Mouse (Mus musculus) heart, postnatal 10 days (tissue): ENCODE results near the gene Ccdc42. TPM values are rescaled to one million over a fixed set of nuclear protein-coding genes. Genes with fewer than 3 reads are reported as not detected.

Source experiments
- DNase-seq, 2 experiments: peaks; one replicate each; pipeline ENCODE4 v3.0.0; 2021
- intact Hi-C: fragments of 180-260 bp; cut with DNase I; formaldehyde crosslinking; loops from one replicate; pipeline ENCODE4 v1.15.1; 2025
- total RNA-seq, 2 experiments: library from RNA; stranded (reverse); gene quantifications; 2 replicates each; pipeline ENCODE4 v1.2.3; 2021

Gene Ccdc42
- total RNA-seq, 2 experiments from 2014 or later: 0.24 to 0.47 TPM

DNA sequence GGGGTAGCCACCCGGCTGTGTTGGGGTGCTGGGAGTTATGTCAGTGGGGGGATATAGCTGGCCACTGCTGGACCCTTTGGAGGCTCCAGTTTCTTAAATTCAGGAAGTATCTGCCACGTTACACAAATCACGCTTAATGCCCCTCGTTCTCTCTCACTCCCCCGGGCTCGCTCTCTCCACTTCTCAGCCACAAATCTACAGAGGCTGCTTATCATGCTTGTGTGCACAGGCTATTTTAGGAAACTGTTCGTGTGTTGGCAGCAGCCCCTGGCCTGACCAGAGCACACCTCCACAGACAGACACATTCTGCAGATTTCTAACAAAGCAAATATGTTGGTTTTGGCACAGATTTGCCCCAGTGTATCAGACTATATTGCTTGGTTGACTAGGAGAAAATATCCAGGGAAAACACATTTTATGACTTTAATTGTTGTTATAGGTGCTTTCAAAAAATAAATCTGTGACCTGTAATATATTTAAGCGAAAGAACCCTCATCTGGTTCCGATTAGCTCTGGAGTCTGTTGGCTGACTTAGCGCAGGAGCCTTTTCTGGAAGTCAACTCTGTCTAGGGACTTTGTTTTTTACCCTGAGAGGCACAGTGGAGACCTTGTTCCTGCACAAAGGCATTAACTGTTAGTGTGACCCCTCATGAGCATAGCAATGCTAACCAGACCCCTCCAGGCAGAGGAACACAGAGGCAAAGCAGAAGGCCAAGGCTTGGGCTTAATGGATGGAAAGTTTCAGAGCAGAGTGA is 51.2 kb downstream of the Ccdc42 start:
- intact Hi-C loops: no loop called here
- peak; percentile 68 to 71 for DNase-seq

- intact Hi-C loops: no loop called here
- DNase-seq: no peak
Observed at GRCm38 (mm10) chr11:68641361-68641760, 54.5 kb downstream of the Ccdc42 start.

GRCm38 (mm10) chr11:68644781-68645180 is 58.0 kb downstream of the Ccdc42 start:
- DNase-seq: peak; percentile 41 to 45
- intact Hi-C loops: no loop called here

Other genes with a start within 250 kb of the Ccdc42 start
- 10 to 100 TPM; 72.8 to 80.5 TPM for gene Ntn1, start 186.2 kb upstream of the Ccdc42 start, total RNA-seq
- gene Pik3r5, start 154.9 kb upstream of the Ccdc42 start, total RNA-seq: 1 to 10 TPM in 1 of 2 experiments, under 1 TPM in 1; 0.72 to 1.3 TPM
- gene Pik3r6, start 84.0 kb upstream of the Ccdc42 start, total RNA-seq: 1 to 10 TPM; 7.4 to 9.6 TPM
- under 1 TPM; 0.27 to 0.31 TPM for gene Mfsd6l, start 30.8 kb upstream of the Ccdc42 start, total RNA-seq
- gene Myh10, start 104.5 kb downstream of the Ccdc42 start, total RNA-seq: 100 to 1,000 TPM in 1 of 2 experiments, 10 to 100 TPM in 1; 79.4 to 100 TPM